Mouse (Mus musculus): ENCODE measurements around the gene Asmt.

Asmt gene

DNA sequence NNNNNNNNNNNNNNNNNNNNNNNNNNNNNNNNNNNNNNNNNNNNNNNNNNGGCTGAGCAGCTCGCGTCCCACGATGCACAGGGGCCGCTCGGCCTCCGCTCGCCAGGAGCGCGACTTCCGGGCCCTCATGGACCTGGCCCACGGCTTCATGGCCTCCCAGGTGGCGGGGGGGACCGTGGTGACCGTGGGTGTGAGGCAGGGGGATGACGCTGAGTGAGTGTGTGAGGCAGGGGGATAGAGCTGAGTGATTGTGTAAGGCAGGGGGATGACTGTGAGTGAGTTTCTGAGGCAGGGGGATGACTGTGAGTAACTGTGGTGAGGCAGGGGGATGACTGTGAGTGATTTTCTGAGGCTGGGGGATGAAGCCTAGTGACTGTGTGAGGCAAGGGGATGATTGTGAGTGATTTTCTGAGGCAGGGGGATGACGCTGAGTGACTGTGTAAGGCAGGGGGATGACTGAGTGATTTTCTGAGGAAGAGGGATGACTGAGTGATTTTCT lies at the start of gene Asmt:
TSS of gene Asmt (plus strand) at position 51 of the 499 bp plus-strand sequence.
- no peak for DNase-seq

DNA sequence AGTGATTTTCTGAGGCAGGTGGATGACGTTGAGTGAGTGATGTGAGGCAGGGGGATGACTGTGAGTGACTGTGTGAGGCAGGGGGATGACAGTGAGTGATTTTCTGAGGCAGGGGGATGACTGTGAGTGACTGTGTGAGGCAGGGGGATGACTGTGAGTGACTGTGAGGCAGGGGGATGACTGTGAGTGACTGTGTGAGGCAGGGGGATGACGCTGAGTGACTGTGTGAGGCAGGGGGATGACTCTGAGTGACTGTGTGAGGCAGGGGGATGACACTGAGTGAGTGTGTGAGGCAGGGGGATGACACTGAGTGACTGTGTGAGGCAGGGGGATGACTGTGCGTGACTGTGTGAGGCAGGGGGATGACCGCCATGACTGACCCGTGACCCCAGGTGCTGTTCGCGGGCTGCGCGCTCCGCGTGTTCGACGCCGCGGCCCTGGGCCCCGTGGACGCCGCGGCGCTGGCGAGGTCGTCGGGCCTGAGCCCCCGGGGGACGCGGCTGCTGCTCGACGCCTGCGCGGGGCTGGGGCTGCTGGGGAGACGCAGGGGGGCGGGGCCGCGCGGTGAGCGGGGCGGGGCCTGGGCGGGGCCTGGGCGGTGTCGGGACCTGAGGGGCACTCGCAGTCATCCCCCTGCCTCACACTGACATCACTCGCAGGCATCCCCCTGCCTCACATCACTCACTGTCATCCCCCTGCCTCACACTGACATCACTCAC lies 948 bp downstream of the Asmt start:
- DNase-seq = no peak

DNA sequence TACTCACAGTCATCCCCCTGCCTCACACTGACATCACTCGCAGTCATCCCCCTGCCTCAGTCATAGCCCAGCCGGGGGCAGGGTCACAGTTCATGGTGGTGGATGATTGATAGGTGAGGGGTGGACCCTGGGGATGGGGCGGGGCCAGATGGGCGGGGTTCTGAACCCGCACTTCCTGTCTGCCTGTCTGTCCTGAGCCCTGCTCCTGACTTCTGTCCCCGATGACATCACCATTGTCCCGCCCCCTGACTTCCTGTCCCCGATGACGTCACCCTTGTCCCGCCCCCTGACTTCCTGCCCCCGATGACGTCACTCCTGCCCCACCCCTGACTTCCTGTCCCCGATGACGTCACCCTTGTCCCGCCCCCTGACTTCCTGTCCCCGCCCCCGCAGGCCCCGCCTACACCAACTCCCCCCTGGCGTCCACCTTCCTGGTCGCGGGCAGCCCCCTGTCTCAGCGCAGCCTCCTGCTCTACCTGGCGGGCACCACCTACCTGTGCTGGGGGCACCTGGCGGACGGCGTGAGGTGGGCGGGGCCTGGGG lies 1.9 kb downstream of the Asmt start:
- DNase-seq = no peak

DNA sequence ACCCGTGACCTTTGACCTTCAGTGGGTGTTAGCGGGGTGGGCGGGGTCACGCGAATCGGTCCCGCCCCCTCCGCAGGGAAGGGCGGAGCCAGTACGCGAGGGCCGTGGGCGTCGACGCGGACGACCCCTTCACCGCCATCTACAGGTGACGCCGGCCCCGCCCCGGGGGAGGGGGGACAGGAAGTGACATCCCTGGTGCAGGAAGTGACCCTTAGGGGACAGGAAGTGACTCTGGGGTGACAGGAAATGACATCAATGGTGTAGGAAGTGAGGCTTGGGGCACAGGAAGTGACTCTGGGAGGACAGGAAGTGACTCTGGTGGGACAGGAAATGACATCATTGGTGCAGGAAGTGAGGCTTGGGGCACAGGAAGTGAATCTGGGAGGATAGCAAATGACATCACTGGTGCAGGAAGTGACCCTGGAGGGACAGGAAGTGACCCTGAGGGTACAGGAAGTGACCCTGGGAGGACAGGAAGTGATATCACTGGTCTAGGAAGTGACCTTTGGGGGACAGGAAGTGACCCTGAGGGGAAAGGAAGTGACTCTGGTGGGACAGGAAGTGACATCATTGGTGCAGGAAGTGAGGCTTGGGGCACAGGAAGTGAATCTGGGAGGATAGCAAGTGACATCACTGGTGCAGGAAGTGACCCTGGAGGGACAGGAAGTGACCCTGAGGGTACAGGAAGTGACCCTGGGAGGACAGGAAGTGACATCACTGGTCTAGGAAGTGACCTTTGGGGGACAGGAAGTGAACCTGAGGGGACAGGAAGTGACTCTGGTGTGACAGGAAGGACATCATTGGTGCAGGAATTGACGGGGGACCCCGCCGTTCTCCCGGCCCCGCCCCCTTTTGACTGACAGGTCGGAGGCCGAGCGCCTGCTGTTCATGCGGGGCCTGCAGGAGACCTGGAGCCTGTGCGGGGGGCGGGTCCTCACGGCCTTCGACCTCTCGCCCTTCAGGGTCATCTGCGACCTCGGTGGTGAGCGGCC lies 2.7 kb downstream of the Asmt start:
- no peak for DNase-seq

DNA sequence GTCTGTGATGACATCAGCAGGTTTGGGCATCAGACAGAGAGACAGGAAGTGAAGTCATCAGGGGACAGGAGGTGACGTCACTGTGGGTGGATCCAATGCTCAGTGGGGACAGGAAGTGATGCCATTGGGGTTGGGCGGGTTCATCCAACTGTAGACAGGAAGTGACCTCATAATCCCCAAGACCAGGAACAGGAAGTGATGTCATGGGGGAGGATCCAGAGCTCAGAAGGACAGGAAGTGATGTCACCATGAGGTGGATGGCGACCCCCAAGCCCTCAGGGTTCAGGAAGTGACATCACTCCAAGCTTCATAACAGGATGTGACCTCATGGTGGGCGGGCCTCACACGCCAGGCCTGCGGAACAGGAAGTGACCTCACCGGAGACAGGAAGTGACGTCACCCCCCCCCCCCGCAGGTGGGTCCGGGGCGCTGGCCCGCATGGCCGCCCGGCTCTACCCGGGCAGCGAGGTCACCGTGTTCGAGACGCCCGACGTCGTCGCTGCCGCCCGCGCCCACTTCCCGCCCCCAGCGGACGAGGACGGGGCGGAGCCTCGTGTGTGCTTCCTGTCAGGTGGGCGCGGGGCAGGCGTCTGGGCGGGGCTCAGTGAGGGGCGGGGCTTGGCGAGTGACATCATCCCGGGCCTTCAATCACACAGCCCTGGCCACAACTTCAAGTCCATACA lies 3.6 kb downstream of the Asmt start:
- DNase-seq = no peak

DNA sequence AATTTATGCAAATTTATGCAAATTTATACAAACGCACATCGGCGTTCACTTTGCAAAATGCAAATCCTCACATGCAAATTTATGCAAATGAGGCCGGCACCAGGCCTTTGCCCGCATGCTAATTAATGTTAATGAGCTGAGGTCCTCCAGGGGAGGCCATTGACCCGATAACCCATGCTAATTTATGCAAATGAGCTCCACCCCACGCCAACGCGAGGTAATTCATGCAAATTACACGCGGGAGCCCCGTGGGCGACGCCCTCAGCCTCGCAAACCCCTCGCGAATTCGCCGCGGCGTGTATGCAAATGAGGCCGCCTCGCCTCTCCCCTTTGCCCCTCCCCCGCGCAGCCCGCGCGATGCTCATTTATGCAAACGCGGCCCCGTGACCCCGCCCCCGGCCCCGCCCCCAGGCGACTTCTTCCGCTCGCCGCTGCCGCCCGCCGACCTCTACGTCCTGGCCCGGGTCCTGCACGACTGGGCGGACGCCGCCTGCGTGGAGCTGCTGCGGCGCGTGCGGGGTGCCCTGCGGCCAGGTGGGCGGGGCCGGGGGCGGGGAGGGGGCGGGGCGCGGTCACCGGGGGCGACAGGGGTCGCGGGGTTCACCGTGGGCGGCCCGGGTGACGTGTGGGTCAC lies 4.3 kb downstream of the Asmt start:
- no peak for DNase-seq

DNA sequence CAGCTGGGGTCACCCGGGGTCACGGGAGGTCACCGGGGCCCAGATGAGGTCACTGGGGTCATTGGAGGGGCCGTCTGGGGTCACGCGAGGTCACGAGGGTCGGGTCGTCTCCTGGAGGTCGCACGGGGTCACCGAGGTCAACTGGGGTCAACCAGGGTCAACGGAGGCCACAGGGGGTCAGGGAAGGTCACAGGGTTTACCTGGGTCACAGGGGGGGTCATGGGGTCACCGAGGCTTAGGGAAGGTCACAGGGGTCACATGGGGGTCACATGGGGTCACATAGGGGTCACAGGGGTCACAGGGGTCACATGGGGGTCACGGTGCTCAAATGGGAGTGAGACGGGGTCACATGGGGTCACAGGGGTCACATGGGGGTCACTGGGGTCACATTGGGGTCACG lies 4.8 kb downstream of the Asmt start:
- DNase-seq = no peak

DNA sequence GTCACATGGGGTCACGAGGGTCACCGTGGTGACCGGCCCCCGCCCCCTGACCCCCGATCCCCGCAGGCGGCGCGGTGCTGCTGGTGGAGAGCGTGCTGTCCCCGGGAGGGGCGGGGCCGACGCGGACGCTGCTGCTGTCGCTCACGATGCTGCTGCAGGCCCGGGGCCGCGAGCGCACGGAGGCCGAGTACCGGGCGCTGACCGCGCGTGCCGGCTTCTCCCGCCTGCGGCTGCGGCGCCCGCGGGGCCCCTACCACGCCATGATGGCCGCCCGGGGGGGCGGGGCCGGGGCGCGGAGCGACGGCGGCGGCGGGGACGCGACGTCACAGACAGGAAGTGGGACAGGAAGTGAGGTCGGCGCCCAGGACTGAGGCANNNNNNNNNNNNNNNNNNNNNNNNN lies 5.2 kb downstream of the Asmt start:
- no peak for DNase-seq
